Mouse (Mus musculus) kidney, adult 2 months (tissue): ENCODE measurements at regions not wholly inside any gene's neighbourhood (a gene's known extent, or its start where the extent isn't known, plus 50 kb on each side); places are given as distances from the start of the nearest gene placed in this dataset.

Experiments
- CTCF ChIP-seq: fragments of 200-500 bp; conservative IDR thresholded peaks from 2 replicates; pipeline ENCODE4 v1.5.1; 2011; ENCODE audit warnings: low read depth, mild to moderate bottlenecking, control low read depth, low read length, moderate library complexity, mixed read lengths; ENCODE audit not compliant: insufficient read depth, insufficient read length
- POLR2A ChIP-seq: fragments of 200-500 bp; IDR thresholded peaks from one replicate; pipeline ENCODE4 v1.6.1; 2011; ENCODE audit warnings: low read depth, low read length, control low read depth

DNA sequence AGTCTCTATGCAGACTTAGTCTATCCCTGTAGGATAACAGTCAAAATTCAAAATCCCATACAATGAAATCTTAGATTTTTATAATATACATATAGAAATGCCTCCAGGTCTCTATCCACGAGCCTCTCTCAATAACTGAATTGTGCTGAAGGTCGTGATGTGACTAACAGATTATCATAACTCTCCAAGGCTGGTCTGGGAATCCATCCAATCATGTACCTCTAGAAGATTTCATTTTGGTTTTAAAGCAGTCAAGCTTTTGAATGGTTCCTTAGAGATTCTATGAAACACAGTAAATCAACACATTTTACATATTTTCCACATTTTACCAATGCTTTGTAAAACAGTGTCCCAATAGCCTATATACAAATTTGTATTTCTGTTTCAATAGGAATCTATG lies 557.7 kb upstream of the Gm11114 start:
- no peak for TF ChIP-seq CTCF
- no peak for TF ChIP-seq POLR2A
